In the genomic region with DNA sequence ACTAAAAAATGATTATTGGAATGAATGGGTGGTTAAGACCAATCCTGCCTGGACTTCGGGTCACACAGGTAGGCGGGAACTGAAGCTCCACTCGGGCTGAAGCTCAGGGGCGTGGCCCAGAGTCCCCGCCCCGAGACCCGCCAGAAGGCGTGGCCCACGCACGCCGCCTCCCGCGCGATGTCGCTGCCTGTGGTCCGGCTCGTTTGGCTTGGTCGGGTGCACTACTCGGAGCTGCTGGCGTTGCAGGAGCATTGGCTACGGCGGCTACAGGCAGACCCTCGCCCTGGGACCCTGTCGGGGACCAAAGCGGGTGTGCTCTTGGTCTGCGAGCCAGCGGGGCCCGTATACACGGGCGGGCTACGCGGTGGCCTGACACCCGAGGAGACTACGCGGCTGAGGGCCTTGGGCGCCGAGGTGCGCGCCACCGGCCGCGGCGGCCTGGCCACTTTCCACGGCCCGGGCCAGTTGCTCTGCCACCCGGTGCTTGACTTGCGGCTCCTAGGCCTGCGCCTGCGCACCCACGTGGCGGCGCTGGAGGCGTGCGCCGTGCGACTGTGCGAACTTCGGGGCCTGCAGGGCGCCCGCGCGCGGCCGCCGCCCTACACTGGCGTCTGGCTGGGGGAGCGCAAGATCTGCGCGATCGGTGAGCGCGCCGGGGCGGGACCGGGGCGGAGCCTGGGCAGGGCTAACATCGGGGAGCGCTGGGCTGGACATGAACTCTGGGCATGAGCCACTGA, we compare ENCODE assay signal across 8 mouse cellular contexts. TPM values are rescaled to one million over a fixed set of nuclear protein-coding genes. Genes with fewer than 3 reads are reported as not detected.
DNase-seq lines count a peak whose midpoint lies in the region; ATAC-seq and TF ChIP-seq lines count a peak whose summit lies in the region.

A gene (plus strand): TSS at position 173 of the 737 bp plus-strand sequence.

- no peaks in the 10 kb centered on the region for H3K9me3 ChIP-seq in hindbrain, embryonic 10.5 days
- no peaks in the 10 kb centered on the region for H3K9me3 ChIP-seq in lung, postnatal 0 days (ENCODE audit: low read length)

- peak; percentile 61 for TF ChIP-seq CTCF in lung, postnatal 0 days (IDR thresholded peaks at IDR 0.05)

- peaks cover 15% of the 10 kb centered on the region for H3K4me1 ChIP-seq in hindbrain, embryonic 10.5 days (replicated peaks)
- H3K4me1 ChIP-seq in lung, postnatal 0 days (ENCODE audit: insufficient read depth, low read depth, low read length), result no peaks in the 10 kb centered on the region; the same call in 1 of the 2 replicates

- peak within 1 kb of the TSS; percentile 64 for H3K9ac ChIP-seq in lung, postnatal 0 days (replicated peaks; ENCODE audit: low read depth)

- peak; percentile 96 for ATAC-seq in frontal cortex, adult (ENCODE audit: low TSS enrichment)
- ATAC-seq in lung, postnatal 0 days, result peak; percentile 99

- TF ChIP-seq EP300 in lung, postnatal 0 days (IDR thresholded peaks at IDR 0.05), result no peak

- H3K4me3 ChIP-seq in hindbrain, embryonic 10.5 days, result peak within 1 kb of the TSS; percentile 83
- peak within 1 kb of the TSS; percentile 77 for H3K4me3 ChIP-seq in lung, postnatal 0 days (ENCODE audit: low read depth, low read length)

- no peaks in the 10 kb centered on the region for H3K36me3 ChIP-seq in hindbrain, embryonic 10.5 days
- no peaks in the 10 kb centered on the region for H3K36me3 ChIP-seq in lung, postnatal 0 days (ENCODE audit: insufficient read depth, low read length)

- under 1% methylated on average over 78 of the region's 78 CpGs for WGBS in hindbrain, embryonic 10.5 days
- WGBS in lung, postnatal 0 days, result under 1% methylated on average over 72 of the region's 78 CpGs

- H3K4me2 ChIP-seq in lung, postnatal 0 days (replicated peaks; ENCODE audit: low read depth, low read length), result peak within 1 kb of the TSS; percentile 99

- DNase-seq in MEL-GATA-1-ER (ENCODE audit: extremely low read depth, low read depth), result peak; percentile 54
- DNase-seq in cerebellum, adult 8-10 months, result peak; percentile 90
- DNase-seq in hindbrain, embryonic 10.5 days (ENCODE audit: low spot score), result peak; percentile 91
- peak; percentile 94 for DNase-seq in layer of hippocampus, adult 9-11 months
- peak; percentile 95 for DNase-seq in lung, postnatal 0 days (ENCODE audit: low spot score)
- peak; percentile 89 for DNase-seq in ovary, postnatal 14 days (ENCODE audit: low spot score)
- peak; percentile 88 for DNase-seq in thymus, postnatal 14 days

- H3K27ac ChIP-seq in hindbrain, embryonic 10.5 days, result peak within 1 kb of the TSS; percentile 98
- peak within 1 kb of the TSS; percentile 93 for H3K27ac ChIP-seq in lung, postnatal 0 days (ENCODE audit: low read length)

- H3K27me3 ChIP-seq in hindbrain, embryonic 10.5 days (ENCODE audit: insufficient read depth, poor library complexity, severe bottlenecking), result peaks cover 14% of the 10 kb centered on the region
- no peaks in the 10 kb centered on the region for H3K27me3 ChIP-seq in lung, postnatal 0 days (replicated peaks; ENCODE audit: insufficient read depth, low read length)

RNA-seq across cellular contexts. Expression of the gene that starts here (rescaled TPM):
- 25.3 and 26.9 TPM in 2 replicates for polyA plus RNA-seq in hindbrain, embryonic 10.5 days (2016; fragmentation: Nextera tagmentation; extraction: Ambion mirVana)
- 9.7 and 12.4 TPM in 2 replicates for polyA plus RNA-seq in lung, postnatal 0 days (2015; fragmentation: Nextera tagmentation; extraction: Ambion mirVana)

Comparison
In these comparisons a context has a peak if more than half of its experiments do, and no peak if none do; other contexts are left out.
1. Peak in every context shown above with its lines: DNase-seq, ATAC-seq, H3K4me3 ChIP-seq and H3K27ac ChIP-seq.